Mouse (Mus musculus): ENCODE results near the gene Mgam.
"Not testable (repeated sequence)": the region's sequence is repeated elsewhere in the genome, so short reads cannot be mapped to it uniquely, and the experiment has no call there.

- not testable (repeated sequence) for TF ChIP-seq POLR2A (IDR thresholded peaks at IDR 0.05; ENCODE audit: control insufficient read depth, low read depth, low read length); CTCF (IDR thresholded peaks at IDR 0.05; ENCODE audit: control insufficient read depth, insufficient read depth, insufficient replicate concordance, low read depth, low read length)
Observed at GRCm38 (mm10) chr6:40598546-40598945, 30.1 kb upstream of the Mgam start.

Measured in testis, adult 2 months (tissue).